Mouse (Mus musculus): ENCODE measurements around the gene Dars. TPM values are rescaled to one million over a fixed set of nuclear protein-coding genes. Genes with fewer than 3 reads are reported as not detected.

Gene Dars
- polyA plus RNA-seq, 1 experiment from 2014 or later = 142 TPM

- no peaks in the 10 kb centered on the region for H3K9me3 ChIP-seq
- H3K4me2 ChIP-seq (replicated peaks) = no peak overlapping the region
- no peak overlapping the region for H3K4me3 ChIP-seq
- H3K9ac ChIP-seq = no peak overlapping the region
- no peaks in the 10 kb centered on the region for H3K27me3 ChIP-seq
- 83% methylated on average over 5 of the region's 5 CpGs for WGBS
- no peak overlapping the region for H3K27ac ChIP-seq
- no peak for ATAC-seq (ENCODE audit: low FRiP score, low read depth)
- peaks cover 27% of the 10 kb centered on the region for H3K36me3 ChIP-seq
- no peaks in the 10 kb centered on the region for H3K4me1 ChIP-seq
Observed at GRCm38 (mm10) chr1:128368732-128369441, 48.3 kb downstream of the Dars start.

GRCm38 (mm10) chr1:128360601-128361000, 56.6 kb downstream of the Dars start:
- peaks cover 37% of the 10 kb centered on the region for H3K36me3 ChIP-seq
- H3K9me3 ChIP-seq = no peaks in the 10 kb centered on the region
- no peak overlapping the region for H3K4me2 ChIP-seq (replicated peaks)
- peaks cover 24% of the 10 kb centered on the region for H3K4me1 ChIP-seq
- no peaks in the 10 kb centered on the region for H3K27me3 ChIP-seq
- H3K4me3 ChIP-seq = no peak overlapping the region
- H3K9ac ChIP-seq = no peak overlapping the region
- no peak overlapping the region; the same call in 1 of the 2 replicates for H3K27ac ChIP-seq
- no peak for ATAC-seq (ENCODE audit: low FRiP score, low read depth)
- WGBS = 62% methylated on average over 2 of the region's 2 CpGs

GRCm38 (mm10) chr1:128359554-128360376, 57.4 kb downstream of the Dars start, which contains the start of gene Mcm6:
Gene Mcm6 (minus strand): TSS chr1:128359664.
- WGBS = 2% methylated on average over 38 of the region's 38 CpGs
- peak within 1 kb of the TSS; percentile 96 for H3K27ac ChIP-seq
- H3K36me3 ChIP-seq = peaks cover 39% of the 10 kb centered on the region
- H3K4me1 ChIP-seq = peaks cover 24% of the 10 kb centered on the region
- H3K9ac ChIP-seq = peak within 1 kb of the TSS; percentile 89
- H3K27me3 ChIP-seq = no peaks in the 10 kb centered on the region
- H3K4me3 ChIP-seq = peak within 1 kb of the TSS; percentile 84
- peak within 1 kb of the TSS; percentile 67 for H3K4me2 ChIP-seq (replicated peaks)
- no peaks in the 10 kb centered on the region for H3K9me3 ChIP-seq
- ATAC-seq (ENCODE audit: low FRiP score, low read depth) = peak; percentile 98

- Histone ChIP-seq H3K9ac (peak overlapping the region; percentile 89), H3K4me3 (peak overlapping the region; percentile 84), H3K9me3 (no peaks in the 10 kb centered on the region), H3K27ac (peak overlapping the region; percentile 96), H3K27me3 (no peaks in the 10 kb centered on the region), H3K4me1 (peaks cover 24% of the 10 kb centered on the region), H3K4me2 (replicated peaks) (peak overlapping the region; percentile 67), H3K36me3 (peaks cover 40% of the 10 kb centered on the region)
- under 1% methylated on average over 31 of the region's 35 CpGs for WGBS
- ATAC-seq (ENCODE audit: low FRiP score, low read depth) = peak; percentile 82
Observed at GRCm38 (mm10) chr1:128358916-128359553, 58.1 kb downstream of the Dars start.

- peak overlapping the region; percentile 84 for H3K4me3 ChIP-seq
Observed at GRCm38 (mm10) chr1:128358276-128358675, 58.9 kb downstream of the Dars start.

GRCm38 (mm10) chr1:128357452-128357851, 59.7 kb downstream of the Dars start:
- Histone ChIP-seq H3K36me3 (peaks cover 45% of the 10 kb centered on the region), H3K4me1 (peaks cover 24% of the 10 kb centered on the region), H3K4me3 (peak overlapping the region; percentile 84), H3K27ac (no peak overlapping the region), H3K9ac (peak overlapping the region; percentile 89; the same call in 1 of the 2 replicates), H3K27me3 (no peaks in the 10 kb centered on the region), H3K4me2 (replicated peaks) (peak overlapping the region; percentile 67), H3K9me3 (no peaks in the 10 kb centered on the region)
- ATAC-seq (ENCODE audit: low FRiP score, low read depth) = no peak
- WGBS = 70% methylated on average over 3 of the region's 3 CpGs

More at GRCm38 (mm10) chr1:128358276-128358675, 58.9 kb downstream of the Dars start:
- Histone ChIP-seq H3K27ac (no peak overlapping the region), H3K4me2 (replicated peaks) (peak overlapping the region; percentile 67), H3K9me3 (no peaks in the 10 kb centered on the region), H3K9ac (peak overlapping the region; percentile 89), H3K4me1 (peaks cover 24% of the 10 kb centered on the region), H3K36me3 (peaks cover 45% of the 10 kb centered on the region), H3K27me3 (no peaks in the 10 kb centered on the region)
- no peak for ATAC-seq (ENCODE audit: low FRiP score, low read depth)
- WGBS = 71% methylated on average over 6 of the region's 6 CpGs

- Histone ChIP-seq H3K4me3 (no peak overlapping the region), H3K9me3 (no peaks in the 10 kb centered on the region), H3K4me1 (peaks cover 14% of the 10 kb centered on the region), H3K9ac (no peak overlapping the region), H3K36me3 (peaks cover 77% of the 10 kb centered on the region), H3K27me3 (no peaks in the 10 kb centered on the region), H3K4me2 (replicated peaks) (no peak overlapping the region), H3K27ac (no peak overlapping the region)
- no peak for ATAC-seq (ENCODE audit: low FRiP score, low read depth)
- 89% methylated on average over 3 of the region's 3 CpGs for WGBS
Observed at GRCm38 (mm10) chr1:128353092-128353491, 64.1 kb downstream of the Dars start.

GRCm38 (mm10) chr1:128344232-128344631, 72.9 kb downstream of the Dars start:
- Histone ChIP-seq H3K4me2 (replicated peaks) (no peak overlapping the region), H3K9me3 (no peaks in the 10 kb centered on the region), H3K4me1 (no peaks in the 10 kb centered on the region), H3K4me3 (no peak overlapping the region), H3K27me3 (no peaks in the 10 kb centered on the region), H3K9ac (no peak overlapping the region), H3K27ac (no peak overlapping the region), H3K36me3 (peaks cover 89% of the 10 kb centered on the region)
- 90% methylated on average over 10 of the region's 10 CpGs for WGBS
- no peak for ATAC-seq (ENCODE audit: low FRiP score, low read depth)

- WGBS = 93% methylated on average over 13 of the region's 13 CpGs
Observed at GRCm38 (mm10) chr1:128337708-128338320, 79.4 kb downstream of the Dars start.

GRCm38 (mm10) chr1:128330313-128330712, 86.9 kb downstream of the Dars start:
- Histone ChIP-seq H3K4me3 (no peak overlapping the region), H3K9ac (no peak overlapping the region), H3K4me2 (replicated peaks) (no peak overlapping the region), H3K9me3 (no peaks in the 10 kb centered on the region), H3K4me1 (no peaks in the 10 kb centered on the region), H3K27me3 (no peaks in the 10 kb centered on the region), H3K36me3 (peaks cover 92% of the 10 kb centered on the region), H3K27ac (no peak overlapping the region)
- ATAC-seq (ENCODE audit: low FRiP score, low read depth) = no peak
- 89% methylated on average over 1 of the region's 1 CpGs for WGBS

More at GRCm38 (mm10) chr1:128337708-128338320, 79.4 kb downstream of the Dars start:
- Histone ChIP-seq H3K27me3 (no peaks in the 10 kb centered on the region), H3K4me2 (replicated peaks) (no peak overlapping the region), H3K4me1 (no peaks in the 10 kb centered on the region), H3K4me3 (no peak overlapping the region), H3K9me3 (no peaks in the 10 kb centered on the region), H3K9ac (no peak overlapping the region), H3K27ac (no peak overlapping the region), H3K36me3 (peaks cover 89% of the 10 kb centered on the region)
- no peak for ATAC-seq (ENCODE audit: low FRiP score, low read depth)

- H3K4me2 ChIP-seq (replicated peaks) = no peak within 1 kb of the TSS
- ATAC-seq (ENCODE audit: low FRiP score, low read depth) = no peak
- H3K9ac ChIP-seq = no peak within 1 kb of the TSS
- no peak within 1 kb of the TSS for H3K27ac ChIP-seq
- H3K27me3 ChIP-seq = no peaks in the 10 kb centered on the region
- 88% methylated on average over 3 of the region's 3 CpGs for WGBS
- no peaks in the 10 kb centered on the region for H3K4me1 ChIP-seq
- H3K4me3 ChIP-seq = no peak within 1 kb of the TSS
- peaks cover 78% of the 10 kb centered on the region for H3K36me3 ChIP-seq
- H3K9me3 ChIP-seq = no peaks in the 10 kb centered on the region
Observed at GRCm38 (mm10) chr1:128328218-128328617, 89.0 kb downstream of the Dars start, which contains the start of gene Lct. Gene Lct (minus strand): TSS chr1:128328318.

Measured in limb, embryonic 13.5 days (tissue).